Mouse (Mus musculus): ENCODE measurements at regions not wholly inside any gene's neighbourhood (a gene's known extent, or its start where the extent isn't known, plus 50 kb on each side); places are given as distances from the start of the nearest gene placed in this dataset.

- no peak for DNase-seq (ENCODE audit: low spot score in 2 of 2)
These were observed 192.7 kb upstream of the Bcl6 start for GRCm38 (mm10) chr16:24181388-24181787.

GRCm38 (mm10) chr16:24180666-24181065, 192.0 kb upstream of the Bcl6 start:
- DNase-seq (ENCODE audit: low spot score in 2 of 2) = no peak

- no peak for DNase-seq (ENCODE audit: low spot score in 2 of 2)
These were observed 188.9 kb upstream of the Bcl6 start for GRCm38 (mm10) chr16:24177564-24177963.

GRCm38 (mm10) chr16:24177131-24177530, 188.5 kb upstream of the Bcl6 start:
- DNase-seq (ENCODE audit: low spot score in 2 of 2) = no peak

GRCm38 (mm10) chr16:24176057-24176456, 187.4 kb upstream of the Bcl6 start:
- no peak for DNase-seq (ENCODE audit: low spot score in 2 of 2)

GRCm38 (mm10) chr16:24175235-24175760, 186.6 kb upstream of the Bcl6 start:
- no peak for DNase-seq (ENCODE audit: low spot score in 2 of 2)

GRCm38 (mm10) chr16:24174595-24174994, 185.9 kb upstream of the Bcl6 start:
- no peak for DNase-seq (ENCODE audit: low spot score in 2 of 2)

GRCm38 (mm10) chr16:24173783-24174518, 185.3 kb upstream of the Bcl6 start:
- no peak for DNase-seq (ENCODE audit: low spot score in 2 of 2)

GRCm38 (mm10) chr16:24172653-24173052, 184.0 kb upstream of the Bcl6 start:
- no peak for DNase-seq (ENCODE audit: low spot score in 2 of 2)

- peak; percentile 69 to 70 for DNase-seq (ENCODE audit: low spot score in 2 of 2)
These were observed 183.4 kb upstream of the Bcl6 start for GRCm38 (mm10) chr16:24172065-24172464.

- no peak for DNase-seq (ENCODE audit: low spot score in 2 of 2)
These were observed 182.5 kb upstream of the Bcl6 start for GRCm38 (mm10) chr16:24171161-24171560.

GRCm38 (mm10) chr16:24166496-24166895, 177.8 kb upstream of the Bcl6 start:
- DNase-seq (ENCODE audit: low spot score in 2 of 2) = no peak

- DNase-seq (ENCODE audit: low spot score in 2 of 2) = peak; percentile 77 to 79
These were observed 176.9 kb upstream of the Bcl6 start for GRCm38 (mm10) chr16:24165461-24166081.

- DNase-seq (ENCODE audit: low spot score in 2 of 2) = no peak
These were observed 172.1 kb upstream of the Bcl6 start for GRCm38 (mm10) chr16:24160705-24161285.

GRCm38 (mm10) chr16:24159336-24159735, 170.7 kb upstream of the Bcl6 start:
- no peak for DNase-seq (ENCODE audit: low spot score in 2 of 2)

- DNase-seq (ENCODE audit: low spot score in 2 of 2) = no peak
These were observed 169.1 kb upstream of the Bcl6 start for GRCm38 (mm10) chr16:24157753-24158152.

- no peak for DNase-seq (ENCODE audit: low spot score in 2 of 2)
These were observed 168.2 kb upstream of the Bcl6 start for GRCm38 (mm10) chr16:24156729-24157430.

- peak; percentile 20 to 40 for DNase-seq (ENCODE audit: low spot score in 2 of 2)
These were observed 166.2 kb upstream of the Bcl6 start for GRCm38 (mm10) chr16:24154816-24155357.

GRCm38 (mm10) chr16:24153943-24154342, 165.3 kb upstream of the Bcl6 start:
- DNase-seq (ENCODE audit: low spot score in 2 of 2) = no peak

GRCm38 (mm10) chr16:24151831-24152247, 163.2 kb upstream of the Bcl6 start:
- peak; percentile 46 to 50 for DNase-seq (ENCODE audit: low spot score in 2 of 2)

GRCm38 (mm10) chr16:24151178-24151725, 162.6 kb upstream of the Bcl6 start:
- DNase-seq (ENCODE audit: low spot score in 2 of 2) = peak; percentile 61 to 64
